Mouse (Mus musculus) left cerebral cortex, postnatal 36 days (tissue): ENCODE measurements around the gene C3. TPM values are rescaled to one million over a fixed set of nuclear protein-coding genes. Genes with fewer than 3 reads are reported as not detected.
A peak's percentile ranks its signal among the peaks of the same experiment; 100 is the strongest.

Experiments used
- DNase-seq, 2 experiments: peaks; one replicate each; pipeline ENCODE4 v3.0.0; 2021 to 2022; ENCODE audit warnings: low spot score in 2 of 2, mixed read lengths in 1 of 2
- intact Hi-C: fragments of 180-260 bp; cut with DNase I; formaldehyde crosslinking; loops from one replicate; pipeline ENCODE4 v1.15.1; 2025
- total RNA-seq, 2 experiments: library from RNA; stranded (reverse); gene quantifications; 2 replicates each; pipeline ENCODE4 v1.2.3; 2021

C3 gene
- total RNA-seq, 2 experiments from 2014 or later, result 0.59 to 0.74 TPM

- no peak for DNase-seq
- intact Hi-C loops, result no loop called here
Measured at GRCm38 (mm10) chr17:57251431-57251830, 23.5 kb upstream of the C3 start.

- peak; percentile 24 to 32 for DNase-seq
- intact Hi-C loops, result no loop called here
Measured at GRCm38 (mm10) chr17:57250461-57251160, 22.7 kb upstream of the C3 start.

GRCm38 (mm10) chr17:57249186-57250181 lies 21.5 kb upstream of the C3 start, which contains the start of gene Trip10:
TSS of gene Trip10 (plus strand) at chr17:57249455.
- intact Hi-C loops, result loop anchor here (2.0 to 10.0 kb wide), 2 partner anchors 25 to 245 kb away; partner anchors contain the start of gene Pspn

GRCm38 (mm10) chr17:57248771-57249170 lies 20.8 kb upstream of the C3 start:
- intact Hi-C loops, result loop anchor here (1.0 to 10.0 kb wide), 3 partner anchors 26 to 244 kb away; partner anchors contain the start of gene Pspn
- DNase-seq, result no peak

More at GRCm38 (mm10) chr17:57249186-57250181, 21.5 kb upstream of the C3 start, which contains the start of gene Trip10:
- peak; percentile 79 to 82 for DNase-seq

- peak; percentile 83 for DNase-seq
- intact Hi-C loops, result loop anchor here (1.0 to 10.0 kb wide), 3 partner anchors 27 to 243 kb away; partner anchors contain the start of gene Pspn
Measured at GRCm38 (mm10) chr17:57248201-57248699, 20.3 kb upstream of the C3 start, which contains the start of gene Gpr108. TSS of gene Gpr108 (minus strand) at chr17:57248446.

GRCm38 (mm10) chr17:57247393-57248200 lies 19.7 kb upstream of the C3 start:
- DNase-seq, result peak; percentile 92 to 96
- intact Hi-C loops, result loop anchor here (1.0 to 10.0 kb wide), 3 partner anchors 27 to 243 kb away; partner anchors contain the start of gene Pspn

- no peak for DNase-seq
- intact Hi-C loops, result loop anchor here (10.0 kb wide), 1 partner anchor 242 kb away; the partner anchor contains the start of gene Pspn
Measured at GRCm38 (mm10) chr17:57246663-57247392, 18.9 kb upstream of the C3 start.

GRCm38 (mm10) chr17:57245311-57245929 lies 17.5 kb upstream of the C3 start:
- DNase-seq, result no peak
- intact Hi-C loops, result loop anchor here (10.0 kb wide), 1 partner anchor 241 kb away; the partner anchor contains the start of gene Pspn

- DNase-seq, result no peak
- intact Hi-C loops, result loop anchor here (10.0 kb wide), 1 partner anchor 239 kb away; the partner anchor contains the start of gene Pspn
Measured at GRCm38 (mm10) chr17:57243650-57244370, 15.9 kb upstream of the C3 start.

- no peak for DNase-seq
- intact Hi-C loops, result no loop called here
Measured at GRCm38 (mm10) chr17:57237181-57237580, 9.2 kb upstream of the C3 start.

GRCm38 (mm10) chr17:57235803-57236202 lies 7.9 kb upstream of the C3 start:
- DNase-seq, result no peak
- intact Hi-C loops, result no loop called here

GRCm38 (mm10) chr17:57234254-57234928 lies 6.5 kb upstream of the C3 start:
- intact Hi-C loops, result no loop called here
- no peak for DNase-seq

GRCm38 (mm10) chr17:57233038-57233437 lies 5.1 kb upstream of the C3 start:
- intact Hi-C loops, result no loop called here

GRCm38 (mm10) chr17:57232200-57232599 lies 4.3 kb upstream of the C3 start:
- no peak for DNase-seq
- intact Hi-C loops, result no loop called here

More at GRCm38 (mm10) chr17:57233038-57233437, 5.1 kb upstream of the C3 start:
- no peak for DNase-seq

- intact Hi-C loops, result no loop called here
- DNase-seq, result no peak
Measured at GRCm38 (mm10) chr17:57231321-57231771, 3.4 kb upstream of the C3 start.

GRCm38 (mm10) chr17:57230728-57231125 lies 2.8 kb upstream of the C3 start:
- no peak for DNase-seq
- intact Hi-C loops, result no loop called here
